In genomic region chr10:17795767-17796631, GRCm38 (mm10) we compare ENCODE assay signal across 8 mouse cellular contexts. TPM values are rescaled to one million over a fixed set of nuclear protein-coding genes. Genes with fewer than 3 reads are reported as not detected.
DNase-seq lines count a peak whose midpoint lies in the region; ATAC-seq lines count a peak whose summit lies in the region.

Gene Txlnb (plus strand): TSS chr10:17796226.

- H3K27me3 ChIP-seq in forebrain, embryonic 13.5 days: no peaks in the 10 kb centered on the region
- H3K27me3 ChIP-seq in heart, embryonic 16.5 days (ENCODE audit: control insufficient read depth, insufficient read depth, low read length): no peaks in the 10 kb centered on the region
- no peaks in the 10 kb centered on the region for H3K27me3 ChIP-seq in neural tube, embryonic 13.5 days

- peak within 1 kb of the TSS; percentile 23 for H3K4me3 ChIP-seq in forebrain, embryonic 13.5 days
- H3K4me3 ChIP-seq in heart, embryonic 16.5 days (ENCODE audit: low read length): peak within 1 kb of the TSS; percentile 62
- H3K4me3 ChIP-seq in neural tube, embryonic 13.5 days: peak within 1 kb of the TSS; percentile 20

- no peaks in the 10 kb centered on the region for H3K36me3 ChIP-seq in forebrain, embryonic 13.5 days (ENCODE audit: poor library complexity, severe bottlenecking)
- peaks cover 12% of the 10 kb centered on the region for H3K36me3 ChIP-seq in heart, embryonic 16.5 days (ENCODE audit: control insufficient read depth, insufficient read depth)
- no peaks in the 10 kb centered on the region for H3K36me3 ChIP-seq in neural tube, embryonic 13.5 days

- H3K4me2 ChIP-seq in forebrain, embryonic 13.5 days: peak within 1 kb of the TSS; percentile 52
- H3K4me2 ChIP-seq in heart, embryonic 16.5 days (ENCODE audit: low read depth, low read length): peak within 1 kb of the TSS; percentile 71
- peak within 1 kb of the TSS; percentile 46 for H3K4me2 ChIP-seq in neural tube, embryonic 13.5 days

- peak; percentile 86 for ATAC-seq in forebrain, embryonic 13.5 days
- peak; percentile 54 for ATAC-seq in heart, embryonic 16.5 days (replicated peaks; ENCODE audit: extremely low read depth, insufficient read depth, low FRiP score)
- peak; percentile 90 for ATAC-seq in neural tube, embryonic 13.5 days (ENCODE audit: low read depth)

- H3K27ac ChIP-seq in forebrain, embryonic 13.5 days: no peak within 1 kb of the TSS; the same call in 1 of the 2 replicates
- H3K27ac ChIP-seq in heart, embryonic 16.5 days (ENCODE audit: low read length): peak within 1 kb of the TSS; percentile 100
- H3K27ac ChIP-seq in neural tube, embryonic 13.5 days (replicated peaks): peak within 1 kb of the TSS; percentile 52

- peak within 1 kb of the TSS; percentile 37 for H3K9ac ChIP-seq in forebrain, embryonic 13.5 days
- peak within 1 kb of the TSS; percentile 85 for H3K9ac ChIP-seq in heart, embryonic 16.5 days (ENCODE audit: low read length)
- H3K9ac ChIP-seq in neural tube, embryonic 13.5 days: peak within 1 kb of the TSS; percentile 13

- 4% methylated on average over 13 of the region's 13 CpGs for WGBS in forebrain, embryonic 13.5 days
- 8% methylated on average over 13 of the region's 13 CpGs for WGBS in heart, embryonic 16.5 days
- 3% methylated on average over 13 of the region's 13 CpGs for WGBS in neural tube, embryonic 13.5 days

- peak; percentile 41 for DNase-seq in 3T3-L1 (ENCODE audit: low read depth, low spot score)
- DNase-seq in adrenal gland, adult 18-20 months (ENCODE audit: low spot score in 2 of 2): peak; percentile 19 to 33
- peak; percentile 61 for DNase-seq in kidney, postnatal 14 days
- DNase-seq in lung, adult 18-20 months: peak; percentile 57 to 68
- peak; percentile 60 to 76 for DNase-seq in thymus, adult 18-20 months

- H3K9me3 ChIP-seq in forebrain, embryonic 13.5 days (replicated peaks): no peaks in the 10 kb centered on the region
- no peaks in the 10 kb centered on the region for H3K9me3 ChIP-seq in heart, embryonic 16.5 days (replicated peaks; ENCODE audit: control insufficient read depth, low read length)
- H3K9me3 ChIP-seq in neural tube, embryonic 13.5 days: no peaks in the 10 kb centered on the region

- peaks cover 11% of the 10 kb centered on the region; the same call in 1 of the 2 replicates for H3K4me1 ChIP-seq in forebrain, embryonic 13.5 days
- peaks cover 33% of the 10 kb centered on the region for H3K4me1 ChIP-seq in heart, embryonic 16.5 days (ENCODE audit: control insufficient read depth, insufficient read depth, low read length)
- peaks cover 19% of the 10 kb centered on the region for H3K4me1 ChIP-seq in neural tube, embryonic 13.5 days (replicated peaks)

RNA-seq across cellular contexts. Expression of gene Txlnb, which starts in this region (rescaled TPM):
- total RNA-seq in adrenal gland, adult 18-20 months (2021): 1 to 10 TPM in 1 of 2 experiments, under 1 TPM in 1; 0.99 to 1.4 TPM
- polyA plus RNA-seq in forebrain, embryonic 13.5 days (2015; fragmentation: Nextera tagmentation; extraction: Ambion mirVana): 0.99 and 1.0 TPM in 2 replicates
- polyA plus RNA-seq in heart, embryonic 16.5 days (2015; fragmentation: Nextera tagmentation; extraction: Ambion mirVana): 40.6 and 43.8 TPM in 2 replicates
- polyA plus RNA-seq in neural tube, embryonic 13.5 days (2015; fragmentation: Nextera tagmentation; extraction: Ambion mirVana): 2.1 and 2.2 TPM in 2 replicates

Comparison
In these comparisons a context has a peak if more than half of its experiments do, and no peak if none do; other contexts are left out.
1. RNA of gene Txlnb (polyA plus RNA-seq): 40.6 to 43.8 TPM in heart, embryonic 16.5 days; 2.1 to 2.2 TPM in neural tube, embryonic 13.5 days and 0.99 to 1.0 TPM in forebrain, embryonic 13.5 days; every median in the first group is over 10 times any median in the second.
2. H3K9ac ChIP-seq: peak in every context shown above with its lines; median percentile 85 in heart, embryonic 16.5 days; 37 in forebrain, embryonic 13.5 days; 13 in neural tube, embryonic 13.5 days.
3. Peak in every context shown above with its lines, with median percentiles within 50 percentile points of each other: DNase-seq, ATAC-seq, H3K4me2 ChIP-seq and H3K4me3 ChIP-seq.